Mouse (Mus musculus): ENCODE data around the gene Pdgfc. TPM values are rescaled to one million over a fixed set of nuclear protein-coding genes. Genes with fewer than 3 reads are reported as not detected.

The Pdgfc gene
- total RNA-seq, 1 experiment from 2014 or later = 0.37 TPM

DNA sequence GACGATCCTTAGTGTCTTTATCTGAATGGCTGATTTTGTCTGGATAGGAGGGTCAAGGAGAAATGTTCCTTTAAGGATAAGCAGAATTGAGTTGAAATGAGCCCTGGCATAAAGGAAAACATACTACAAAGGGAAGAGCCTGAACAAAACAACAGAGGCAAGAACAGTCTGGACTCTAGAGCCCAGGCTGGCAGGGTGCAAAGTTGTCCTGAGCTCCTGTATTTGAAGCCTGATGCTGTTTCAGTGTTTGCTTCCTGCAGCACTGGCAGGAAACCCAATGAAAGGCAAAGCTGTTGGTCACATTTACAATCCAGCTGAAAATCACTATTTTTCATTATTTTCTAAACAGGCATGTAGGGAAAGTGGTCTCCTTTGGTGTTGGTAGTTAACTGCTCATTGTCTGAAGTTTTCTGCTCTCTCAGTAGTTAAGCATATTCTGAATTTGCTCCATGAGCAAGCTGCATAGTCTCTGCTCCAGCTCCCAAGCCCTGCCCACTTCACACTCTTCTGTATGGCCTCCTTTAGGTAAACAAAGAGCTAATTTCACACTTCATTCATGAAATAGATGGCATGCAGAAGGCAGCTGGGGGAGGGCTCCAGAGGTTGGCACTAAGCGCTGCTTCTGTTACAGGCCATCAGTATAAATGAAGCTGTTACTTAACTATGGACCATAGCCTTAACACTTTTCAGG lies 8.6 kb downstream of the Pdgfc start:
- no peak for ATAC-seq (replicated peaks; ENCODE audit: low read depth, poor library complexity, severe bottlenecking)

DNA sequence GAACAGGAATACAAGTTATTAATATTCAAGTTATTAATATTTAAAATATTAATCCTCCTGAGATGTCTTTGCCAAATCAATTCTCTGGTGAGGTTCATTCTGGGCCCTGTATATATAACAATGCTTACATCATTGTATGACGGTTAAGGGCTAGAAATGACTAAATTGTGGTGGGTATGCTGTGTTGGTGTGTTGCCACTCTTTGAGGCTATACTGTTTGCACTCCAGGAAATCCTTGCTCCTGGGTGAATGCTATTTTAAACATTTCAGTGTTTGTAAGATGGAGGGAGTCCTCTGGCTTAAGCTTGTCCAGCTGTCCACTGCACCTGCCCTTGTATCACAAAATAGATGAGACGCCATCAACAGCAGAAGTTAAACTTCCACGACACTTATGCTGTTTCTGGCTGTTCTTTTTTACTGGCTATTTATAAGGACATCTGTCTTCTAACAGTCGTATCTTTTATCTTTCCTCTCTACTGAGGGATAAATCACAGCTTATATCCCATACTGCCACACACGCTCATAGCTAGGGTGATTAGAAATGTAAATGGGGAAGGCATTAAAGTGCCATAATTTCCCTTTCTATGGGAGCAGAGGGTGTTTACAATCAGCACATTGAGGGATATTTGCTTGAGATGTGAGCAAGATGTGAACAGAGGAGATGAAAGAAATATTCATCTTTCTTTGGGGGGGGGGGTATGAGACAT lies 9.3 kb downstream of the Pdgfc start:
- no peak for ATAC-seq (replicated peaks; ENCODE audit: low read depth, poor library complexity, severe bottlenecking)

DNA sequence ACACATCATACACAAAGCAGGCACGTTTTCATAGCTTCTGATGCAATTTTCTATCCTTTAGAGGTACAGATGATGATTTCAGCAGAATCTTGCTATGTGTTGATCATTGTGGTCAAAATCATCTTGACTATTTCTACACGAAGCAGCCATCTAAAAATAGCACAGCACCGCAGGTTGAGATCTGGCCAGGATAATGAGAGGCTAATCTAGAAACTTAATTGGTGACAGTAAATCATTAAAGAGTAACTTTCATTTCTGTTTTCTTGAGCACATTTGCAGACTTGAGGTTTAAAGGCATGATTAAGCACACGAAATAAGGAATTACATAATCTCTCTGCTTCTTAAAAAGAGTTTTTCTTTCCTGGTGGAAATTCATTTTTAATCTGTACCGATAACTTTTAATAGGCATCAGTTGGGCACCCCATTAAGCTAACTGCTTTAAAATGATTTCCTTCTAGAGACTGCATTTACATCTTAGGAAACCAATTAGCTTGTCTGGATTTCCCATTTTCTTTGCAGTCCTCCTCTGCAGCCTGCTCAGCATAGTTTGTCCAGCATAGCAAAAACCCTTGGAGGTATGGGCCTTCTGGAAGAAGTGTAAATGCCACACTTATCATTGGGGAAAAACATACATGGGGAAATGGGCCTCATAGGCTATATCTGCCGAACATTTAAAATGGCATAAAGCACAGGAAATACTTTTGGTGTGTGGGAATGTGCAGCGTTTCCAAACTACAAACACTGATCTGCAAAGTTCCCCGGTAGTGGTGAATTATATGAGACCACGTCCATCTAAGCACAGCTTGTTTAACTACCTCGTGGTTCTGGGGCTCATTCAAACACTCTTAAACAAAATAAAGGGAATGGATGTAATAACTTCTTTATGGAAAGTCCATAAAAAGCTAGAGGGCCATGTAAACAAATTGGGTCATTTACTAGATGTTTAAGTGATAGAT lies 10.7 kb downstream of the Pdgfc start:
- ATAC-seq (replicated peaks; ENCODE audit: low read depth, poor library complexity, severe bottlenecking) = peak; percentile 80

DNA sequence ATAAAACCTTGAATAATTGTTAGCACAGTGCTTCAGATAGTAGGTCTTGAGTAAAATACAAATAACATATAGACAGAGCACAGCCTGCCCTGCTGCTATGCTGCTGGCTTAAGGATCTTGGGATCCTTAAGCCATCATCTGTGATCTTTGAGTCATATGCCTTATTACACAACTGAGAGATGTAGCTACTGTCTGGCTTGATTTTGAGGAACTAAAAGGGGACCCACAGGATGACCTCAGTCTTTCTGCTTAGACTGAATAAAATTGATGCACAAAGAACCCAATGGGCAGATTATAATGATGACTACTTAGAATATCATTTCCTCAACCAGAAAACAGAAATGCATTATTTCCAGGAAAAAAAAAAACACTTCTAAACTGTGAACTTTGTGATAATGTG lies 15.3 kb downstream of the Pdgfc start:
- ATAC-seq (replicated peaks; ENCODE audit: low read depth, poor library complexity, severe bottlenecking) = peak; percentile 87

DNA sequence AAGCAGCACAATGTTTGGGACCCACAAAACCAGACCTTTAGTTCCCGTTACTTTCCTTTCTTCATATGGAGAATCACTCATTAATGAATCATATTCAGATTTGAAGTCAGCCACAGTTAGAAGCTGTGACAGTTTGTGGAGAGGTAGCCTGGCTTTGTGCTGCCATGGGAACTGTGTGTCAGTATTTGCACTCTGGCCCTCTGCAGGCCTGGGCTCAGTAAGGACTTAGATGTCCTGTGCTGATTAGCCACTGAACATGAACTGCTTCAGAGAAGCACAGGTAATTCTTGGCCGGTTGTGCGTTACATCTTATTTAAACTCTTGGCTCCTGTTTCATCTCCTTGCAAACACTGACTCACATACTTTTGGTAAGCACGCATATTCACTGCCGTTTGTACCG lies 16.2 kb downstream of the Pdgfc start:
- no peak for ATAC-seq (replicated peaks; ENCODE audit: low read depth, poor library complexity, severe bottlenecking)

DNA sequence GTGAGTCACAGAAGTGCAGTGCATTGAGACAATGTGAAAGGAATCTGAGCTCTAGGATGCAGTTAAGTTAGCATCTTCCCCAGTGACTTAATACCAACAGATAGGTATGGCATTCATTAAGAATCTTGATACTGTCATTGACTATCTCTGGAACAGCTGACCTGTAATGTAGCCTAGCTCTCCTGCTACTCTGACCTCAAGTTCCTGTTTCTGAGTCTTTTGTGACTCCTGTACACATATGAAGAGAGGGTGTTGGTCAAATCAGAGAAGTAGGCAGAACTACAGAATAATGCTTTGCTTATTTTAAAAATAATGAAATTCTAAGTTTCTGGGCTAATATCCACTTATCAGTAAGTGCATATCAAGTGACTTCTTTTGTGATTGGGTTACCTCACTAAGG lies 17.9 kb downstream of the Pdgfc start:
- ATAC-seq (replicated peaks; ENCODE audit: low read depth, poor library complexity, severe bottlenecking) = peak; percentile 64

DNA sequence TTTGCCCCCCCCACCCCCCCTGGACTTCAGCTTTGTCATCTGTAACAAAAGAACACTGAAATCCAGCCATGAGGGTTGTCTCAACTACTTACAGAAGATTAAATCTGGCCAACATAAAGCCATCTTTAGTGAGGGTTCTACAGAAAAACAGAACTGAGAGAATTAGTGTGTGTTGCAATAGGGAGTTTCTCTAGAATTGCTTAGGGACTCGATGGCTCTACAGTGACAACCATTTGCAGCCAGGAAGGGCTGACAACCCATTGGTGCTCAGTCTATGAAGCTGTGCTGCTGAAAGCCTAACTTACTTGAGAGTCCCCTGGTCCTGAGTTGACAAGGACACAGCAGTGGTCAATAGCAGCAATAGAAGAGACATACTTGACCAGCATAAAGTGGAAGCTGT lies 21.5 kb downstream of the Pdgfc start:
- ATAC-seq (replicated peaks; ENCODE audit: low read depth, poor library complexity, severe bottlenecking) = peak; percentile 58

DNA sequence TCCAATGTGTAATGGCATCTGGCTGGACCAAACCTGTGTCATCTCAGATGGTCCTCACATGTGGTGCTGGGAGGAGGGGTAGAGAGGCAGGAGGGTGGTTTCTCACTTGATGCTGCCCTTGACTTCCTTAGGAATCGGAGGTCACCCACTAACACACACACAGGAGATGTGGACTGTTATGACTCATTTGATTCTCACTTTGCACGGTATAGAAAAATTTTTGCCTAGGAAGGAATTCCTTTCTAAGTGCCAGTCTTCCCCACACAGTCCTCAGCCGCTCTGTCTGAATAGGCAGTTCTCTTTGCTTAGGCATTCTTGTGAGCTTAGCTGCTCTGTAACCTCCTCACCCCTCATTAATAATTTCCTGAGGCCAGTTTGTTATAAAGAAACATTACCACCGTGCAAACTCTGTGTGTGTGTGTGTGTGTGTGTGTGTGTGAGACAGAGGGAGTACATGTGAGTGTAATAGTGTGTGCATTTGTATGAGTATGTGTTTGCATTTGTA lies 22.4 kb downstream of the Pdgfc start:
- no peak for ATAC-seq (replicated peaks; ENCODE audit: low read depth, poor library complexity, severe bottlenecking)

DNA sequence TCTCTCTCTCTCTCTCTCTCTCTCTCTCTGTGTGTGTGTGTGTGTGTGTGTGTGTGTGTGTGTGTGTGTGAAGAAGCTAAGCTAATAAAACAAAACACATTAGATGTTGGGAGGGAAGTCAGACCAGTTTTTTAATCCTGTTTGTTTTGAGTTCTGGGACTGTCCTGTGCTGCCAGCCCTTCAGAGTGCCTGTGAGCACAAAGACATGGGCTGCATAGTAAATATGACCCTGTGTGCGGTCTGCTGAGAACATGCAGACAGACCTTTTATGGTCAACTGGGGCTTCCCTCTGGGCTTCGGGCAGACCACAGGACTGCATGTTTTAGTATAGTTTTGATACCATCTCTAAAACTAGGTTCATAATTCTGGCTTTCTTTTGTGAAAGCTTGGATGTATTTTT lies 32.3 kb downstream of the Pdgfc start:
- ATAC-seq (replicated peaks; ENCODE audit: low read depth, poor library complexity, severe bottlenecking) = 0 out of 2 replicates have a peak, but pooled peaks have one; percentile 22

DNA sequence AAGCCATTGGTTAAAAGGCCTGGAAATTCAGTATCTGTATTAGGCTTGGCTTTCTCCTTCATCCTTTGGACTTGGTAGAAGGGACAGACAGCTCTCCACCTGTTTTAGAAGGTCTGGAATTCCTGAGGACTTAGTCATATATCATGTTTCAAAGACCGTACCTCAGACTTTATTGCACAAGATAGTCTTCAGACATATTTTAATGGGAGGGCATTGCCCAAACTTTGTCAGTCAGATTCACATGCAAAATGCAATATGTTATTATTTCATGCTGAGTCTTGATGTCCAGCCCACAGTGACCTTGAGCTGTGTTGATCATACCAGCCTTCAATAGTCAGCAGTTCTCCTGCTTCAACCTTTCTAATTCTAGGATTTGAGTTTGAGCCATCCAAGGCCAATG lies 64.9 kb downstream of the Pdgfc start:
- ATAC-seq (replicated peaks; ENCODE audit: low read depth, poor library complexity, severe bottlenecking) = no peak

DNA sequence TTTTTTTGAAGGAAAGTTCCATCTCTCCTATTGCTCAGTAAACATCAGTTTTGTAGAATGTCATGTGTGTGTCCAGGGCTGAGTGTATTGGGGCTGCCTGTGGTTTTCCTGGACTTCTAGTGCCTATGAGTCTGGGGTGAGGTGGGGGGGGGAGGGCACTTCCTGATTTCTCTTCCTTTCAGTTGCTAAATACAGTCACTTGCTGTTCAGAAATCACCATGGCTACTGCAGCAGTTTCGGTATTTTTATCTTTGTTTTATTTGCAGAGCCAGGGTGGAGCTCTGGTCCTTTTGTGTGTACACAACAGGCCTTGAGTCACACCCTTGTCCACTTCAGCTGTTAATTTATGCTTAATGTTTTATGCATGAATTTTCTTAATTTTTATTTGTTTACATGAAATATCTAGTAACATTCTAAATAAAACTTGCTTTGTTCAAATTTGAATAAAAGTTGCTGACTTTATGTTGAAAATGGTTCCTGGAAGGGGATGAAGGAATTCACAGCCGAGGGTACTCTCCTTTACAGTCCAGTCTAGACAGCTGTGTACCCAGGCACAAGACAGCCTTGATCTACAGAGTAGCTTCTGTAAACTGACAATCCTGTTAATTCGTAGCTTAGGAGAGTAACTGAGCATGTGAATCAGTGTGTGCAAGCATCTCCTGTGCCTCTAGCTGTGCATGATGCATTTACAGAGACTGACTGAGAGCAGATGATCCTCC lies 66.1 kb downstream of the Pdgfc start:
- peak; percentile 99 for ATAC-seq (replicated peaks; ENCODE audit: low read depth, poor library complexity, severe bottlenecking)

DNA sequence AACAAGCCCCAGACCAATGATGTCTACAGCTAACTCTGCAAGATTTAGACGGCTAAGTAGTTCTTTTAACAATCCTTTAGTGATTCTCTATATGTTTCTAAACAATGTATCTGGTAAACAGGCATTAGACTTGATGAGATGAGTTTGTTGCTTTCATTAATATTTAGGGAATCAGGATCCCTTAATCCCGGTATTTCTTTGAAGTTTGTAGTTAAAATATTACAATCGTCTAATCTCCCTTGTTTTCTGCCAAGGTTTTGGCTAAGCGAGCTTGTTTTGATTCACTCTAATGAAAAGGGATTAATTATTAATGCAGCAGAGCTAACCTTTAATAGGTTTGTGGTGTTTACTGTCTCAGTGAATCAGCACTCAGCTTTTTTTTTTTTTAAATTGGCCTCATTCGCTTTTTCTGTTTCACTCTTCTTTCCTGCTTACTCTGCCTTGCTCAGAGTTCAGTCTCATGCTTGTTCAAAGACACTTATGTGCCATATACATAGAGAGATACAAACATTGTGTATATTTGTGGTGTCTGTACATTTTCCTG lies 66.7 kb downstream of the Pdgfc start:
- ATAC-seq (replicated peaks; ENCODE audit: low read depth, poor library complexity, severe bottlenecking) = no peak

DNA sequence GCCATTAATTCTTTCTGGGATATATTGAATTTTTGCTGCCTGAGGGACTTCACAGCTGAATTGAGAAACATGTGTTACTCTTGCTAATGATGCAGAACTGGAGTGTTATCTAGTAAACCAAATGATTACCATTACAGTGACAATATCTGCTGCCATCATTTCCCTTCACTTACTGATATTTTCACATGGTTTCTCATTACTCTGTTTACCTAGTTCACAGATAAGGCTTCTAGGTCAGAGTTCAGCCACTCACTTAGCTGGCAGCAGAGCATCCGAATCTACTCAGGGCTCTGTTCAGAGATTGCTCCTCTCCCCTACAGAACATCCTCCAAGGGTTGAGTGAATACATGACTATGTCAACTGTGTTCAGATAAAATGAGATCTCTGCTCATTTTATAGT lies 71.3 kb downstream of the Pdgfc start:
- ATAC-seq (replicated peaks; ENCODE audit: low read depth, poor library complexity, severe bottlenecking) = no peak

DNA sequence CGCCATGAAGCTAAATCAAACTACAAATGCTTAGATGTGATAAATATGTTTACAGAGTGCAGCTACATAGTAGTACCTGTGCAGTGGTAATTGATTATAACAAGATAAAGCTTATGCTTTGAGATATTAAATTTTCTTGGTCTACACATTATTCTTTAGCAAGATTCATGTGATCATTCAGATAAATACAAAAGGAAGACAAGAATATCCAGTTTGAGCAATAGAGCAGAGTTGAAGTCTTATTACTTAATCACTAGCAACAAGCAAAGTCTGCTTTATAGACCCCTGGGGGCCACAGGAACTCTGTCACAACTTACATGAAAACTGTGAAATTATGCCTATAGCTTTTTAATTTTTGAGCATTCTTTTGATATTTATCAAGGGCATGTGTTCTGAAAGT lies 74.8 kb downstream of the Pdgfc start:
- ATAC-seq (replicated peaks; ENCODE audit: low read depth, poor library complexity, severe bottlenecking) = no peak

DNA sequence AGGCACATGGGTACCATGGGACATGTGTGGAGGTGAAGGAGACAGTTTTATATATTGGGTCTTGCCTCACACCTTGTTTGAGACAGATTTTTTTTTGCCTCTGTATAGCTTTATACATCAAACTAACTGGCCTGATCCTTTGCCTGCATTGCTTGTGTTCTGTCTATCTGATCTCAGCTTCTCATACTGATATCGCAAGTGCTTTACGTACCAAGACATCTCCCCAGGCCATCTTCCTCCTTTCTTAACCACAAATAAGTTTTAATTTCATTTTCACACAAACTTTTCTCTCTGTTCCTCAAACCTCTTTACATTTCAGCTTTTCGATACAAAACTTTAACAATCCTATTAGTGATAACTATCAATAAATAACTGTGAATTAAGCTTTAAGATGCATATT lies 76.7 kb downstream of the Pdgfc start:
- ATAC-seq (replicated peaks; ENCODE audit: low read depth, poor library complexity, severe bottlenecking) = peak; percentile 71

DNA sequence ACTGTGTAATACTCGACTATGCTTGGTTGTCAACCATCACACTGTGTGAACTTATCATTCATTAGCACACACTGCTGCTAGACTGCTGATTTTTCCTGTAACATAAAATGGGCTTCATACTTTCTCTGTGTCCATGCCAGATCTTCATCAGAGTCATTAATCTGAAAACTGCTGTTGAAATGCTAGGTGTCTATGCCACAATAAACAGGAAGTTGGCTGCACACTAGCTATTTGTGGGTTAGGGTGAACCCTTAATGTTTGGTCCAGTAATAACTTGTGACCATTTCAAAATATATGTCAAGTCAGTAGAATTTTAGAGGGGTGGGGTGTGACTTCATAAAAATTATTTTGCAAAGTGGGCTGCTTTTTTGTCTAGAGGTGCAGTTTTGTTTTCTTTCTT lies 84.4 kb downstream of the Pdgfc start:
- ATAC-seq (replicated peaks; ENCODE audit: low read depth, poor library complexity, severe bottlenecking) = no peak

DNA sequence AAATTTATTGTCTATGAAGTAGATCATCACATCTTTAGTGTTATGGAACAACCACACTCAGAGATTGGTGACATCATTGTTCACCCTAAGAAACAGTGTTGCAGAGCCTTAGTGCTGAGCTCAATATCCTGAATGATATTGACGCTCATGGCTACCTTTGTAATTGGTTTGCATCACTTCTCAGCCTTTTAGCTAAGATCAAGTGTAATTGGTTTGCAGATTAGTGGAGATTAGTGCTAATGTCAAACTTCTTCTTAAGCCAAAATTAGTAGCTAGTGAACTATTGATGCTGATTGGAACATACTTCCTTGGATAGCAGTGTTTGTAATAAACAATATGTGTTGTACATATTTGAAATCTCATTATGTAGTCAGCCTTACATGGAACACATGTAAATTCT lies 85.5 kb downstream of the Pdgfc start:
- no peak for ATAC-seq (replicated peaks; ENCODE audit: low read depth, poor library complexity, severe bottlenecking)

DNA sequence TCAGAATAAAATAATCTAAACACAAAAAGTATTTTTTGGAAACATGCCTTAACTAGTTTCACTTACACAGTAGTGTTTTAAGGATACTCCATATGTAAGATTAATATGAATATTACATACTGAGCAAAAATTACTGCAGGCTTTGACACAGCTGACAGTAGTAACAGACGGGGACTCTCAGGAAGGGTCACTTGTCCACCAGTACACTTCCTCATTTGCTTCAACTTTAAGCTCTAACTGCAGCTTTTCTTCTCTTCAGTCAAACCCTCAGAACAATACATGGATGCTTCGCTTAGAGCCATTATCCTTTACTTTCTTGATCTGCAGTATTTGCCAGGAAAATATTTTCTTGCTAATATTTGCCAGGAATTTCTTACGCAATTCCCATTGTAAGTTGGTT lies 87.2 kb downstream of the Pdgfc start:
- no peak for ATAC-seq (replicated peaks; ENCODE audit: low read depth, poor library complexity, severe bottlenecking)

DNA sequence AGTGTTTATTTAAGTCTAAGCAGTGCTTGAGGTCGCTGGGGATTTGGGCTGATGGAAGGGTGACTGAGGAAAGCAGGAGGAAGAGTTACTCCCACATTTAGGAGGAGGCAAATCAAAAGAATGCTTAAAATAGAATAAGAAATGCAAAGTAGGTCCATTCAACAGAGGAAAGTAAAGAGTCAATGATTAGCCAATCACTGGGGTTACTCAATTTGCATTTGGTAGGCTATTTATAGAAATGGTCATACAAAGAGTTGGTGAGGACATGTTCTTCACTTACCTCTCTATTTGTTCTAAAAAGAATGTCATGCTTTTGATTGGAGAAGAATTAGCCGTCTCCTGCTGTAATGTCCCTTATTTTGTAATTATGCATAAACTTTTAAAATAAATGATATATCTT lies 90.8 kb downstream of the Pdgfc start:
- no peak for ATAC-seq (replicated peaks; ENCODE audit: low read depth, poor library complexity, severe bottlenecking)

DNA sequence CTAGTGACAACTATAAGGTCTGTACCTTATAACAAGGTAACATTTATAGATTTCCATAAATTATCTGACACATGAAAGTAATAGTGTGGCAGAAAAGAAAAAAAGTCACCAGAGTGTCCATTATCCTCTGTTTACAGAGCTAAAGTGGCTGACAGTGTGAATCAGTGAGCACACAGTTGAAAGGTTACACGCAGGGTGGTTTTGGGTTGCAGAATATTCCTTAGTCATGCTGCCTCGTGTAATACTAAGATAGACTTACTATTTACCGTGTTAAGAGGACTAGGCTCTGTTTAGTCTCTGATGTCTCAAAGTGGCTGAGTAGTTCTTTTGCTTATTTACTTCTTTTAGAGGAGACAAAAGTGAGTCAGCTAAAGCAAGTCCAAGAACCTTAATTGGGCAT lies 100.8 kb downstream of the Pdgfc start:
- ATAC-seq (replicated peaks; ENCODE audit: low read depth, poor library complexity, severe bottlenecking) = no peak

Data from common myeloid progenitor, adult 5-6 weeks (primary cell).